Mouse (Mus musculus) neural tube, embryonic 14.5 days (tissue): ENCODE measurements around the gene Agpat2. TPM values are rescaled to one million over a fixed set of nuclear protein-coding genes. Genes with fewer than 3 reads are reported as not detected.

Experiments
- ATAC-seq: fragments of 200-750 bp; cut with Nextera tagmentation; 2 replicates; pipeline ENCODE4 v1.8.0; 2017; ENCODE audit warnings: low read depth, mild to moderate bottlenecking, moderate TSS enrichment, moderate library complexity
- H3K27ac ChIP-seq: fragments of 300-500 bp; sonication (generic); 2 replicates; pipeline ENCODE4 v1.5.1; 2014; ENCODE audit warnings: low read depth, mild to moderate bottlenecking, control low read depth, low read length, moderate library complexity, mixed read lengths
- H3K27me3 ChIP-seq: fragments of 300-500 bp; sonication (generic); 2 replicates; pipeline ENCODE4 v1.6.1; 2014; ENCODE audit warnings: low read length; ENCODE audit not compliant: control insufficient read depth, insufficient read depth
- H3K36me3 ChIP-seq: fragments of 300-500 bp; sonication (generic); 2 replicates; pipeline ENCODE4 v1.6.1; 2014; ENCODE audit warnings: low read length, mixed read lengths; ENCODE audit not compliant: control insufficient read depth, insufficient read depth
- H3K4me1 ChIP-seq: fragments of 300-500 bp; sonication (generic); 2 replicates; pipeline ENCODE4 v1.6.1; 2014; ENCODE audit warnings: low read length; ENCODE audit not compliant: control insufficient read depth, insufficient read depth
- H3K4me2 ChIP-seq: fragments of 300-500 bp; sonication (generic); 2 replicates; pipeline ENCODE4 v1.6.1; 2014; ENCODE audit warnings: mild to moderate bottlenecking, low read depth, low read length, control low read depth
- H3K4me3 ChIP-seq: fragments of 300-500 bp; sonication (generic); 2 replicates; pipeline ENCODE4 v1.5.1; 2014; ENCODE audit warnings: low read depth, low read length, control low read depth, mixed read lengths
- H3K9ac ChIP-seq: fragments of 300-500 bp; sonication (generic); replicated peaks from 2 replicates; pipeline ENCODE4 v1.6.1; 2014; ENCODE audit warnings: low read depth, mild to moderate bottlenecking, control low read depth, low read length, mixed read lengths
- H3K9me3 ChIP-seq: fragments of 300-500 bp; sonication (generic); 2 replicates; pipeline ENCODE4 v1.6.1; 2016; ENCODE audit warnings: low read length; ENCODE audit not compliant: control insufficient read depth
- WGBS: fragments of 180-500 bp; shearing (Covaris S2); extraction: QIAGEN DNeasy Blood & Tissue Kit; methylation state at CpG from one replicate; pipeline ENCODE4 v1.1.7; 2014; 5-methylcytosine and 5-hydroxymethylcytosine counted together
- microRNA counts: library from miRNA; unstranded; fragments of <30 nt; microRNA quantifications from one replicate; lab custom pipeline; 2016
- microRNA-seq: library from miRNA; unstranded; fragments of <30 nt; microRNA quantifications from one replicate; pipeline ENCODE4, GENCODE M21; 2016
- polyA plus RNA-seq: library from polyadenylated mRNA; unstranded; fragments of >200 nt; fragmentation: Nextera tagmentation; extraction: Ambion mirVana; gene quantifications from 2 replicates; pipeline ENCODE4 v1.2.1, GENCODE M21; 2014

Gene Agpat2
- polyA plus RNA-seq, 1 experiment from 2014 or later = 2.7 TPM

DNA sequence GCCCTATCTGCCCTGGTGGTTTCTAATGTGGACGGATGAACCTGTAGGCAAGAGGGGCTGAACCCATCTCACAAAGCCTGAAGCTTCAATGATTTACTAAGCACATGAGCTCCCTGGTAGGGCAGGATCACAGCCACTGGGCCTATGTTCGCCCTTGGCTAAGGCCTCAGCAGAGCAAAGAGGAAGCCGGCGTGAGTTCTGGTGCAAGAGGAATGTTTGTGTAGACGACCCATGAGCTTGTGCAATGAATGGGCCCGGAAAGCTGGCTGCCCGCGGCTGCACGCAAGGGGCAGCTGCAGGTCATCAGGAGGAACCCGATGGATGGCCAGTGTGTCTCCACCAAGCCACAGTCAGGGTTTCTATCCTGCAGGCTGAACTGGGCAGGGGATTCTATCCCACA, 54.4 kb downstream of the Agpat2 start:
- Histone ChIP-seq H3K4me2 (no peak overlapping the region), H3K4me3 (no peak overlapping the region), H3K4me1 (peaks cover 13% of the 10 kb centered on the region; the same call in 1 of the 2 replicates), H3K27me3 (no peaks in the 10 kb centered on the region), H3K36me3 (no peaks in the 10 kb centered on the region), H3K27ac (no peak overlapping the region), H3K9me3 (no peaks in the 10 kb centered on the region), H3K9ac (no peak overlapping the region)
- WGBS = 76% methylated on average over 10 of the region's 10 CpGs
- ATAC-seq = no peak

DNA sequence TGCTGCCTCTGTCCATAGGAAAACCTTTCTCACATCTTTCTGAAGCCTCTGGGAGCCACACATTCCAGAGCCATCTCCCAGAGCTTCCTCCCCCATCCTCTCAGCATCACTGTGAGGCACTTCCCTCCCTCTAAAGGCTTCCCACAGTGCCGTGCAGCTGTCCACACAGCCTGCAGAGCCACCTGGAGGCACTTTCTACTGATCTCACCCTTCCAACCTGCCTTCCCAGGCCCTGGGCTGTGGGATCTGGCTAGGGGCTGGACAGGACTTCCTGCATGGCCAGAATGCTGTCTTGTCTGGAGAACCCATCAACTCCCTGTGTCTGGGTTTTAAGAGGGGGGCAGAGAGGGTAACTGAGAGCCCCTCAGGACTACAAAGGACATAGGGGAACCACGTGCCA, 56.7 kb downstream of the Agpat2 start:
- no peak overlapping the region for H3K4me3 ChIP-seq
- ATAC-seq = no peak
- H3K9ac ChIP-seq = no peak overlapping the region
- H3K36me3 ChIP-seq = no peaks in the 10 kb centered on the region
- H3K27me3 ChIP-seq = no peaks in the 10 kb centered on the region
- H3K4me2 ChIP-seq = no peak overlapping the region
- 42% methylated on average over 2 of the region's 2 CpGs for WGBS
- peaks cover 13% of the 10 kb centered on the region; the same call in 1 of the 2 replicates for H3K4me1 ChIP-seq
- no peak overlapping the region for H3K27ac ChIP-seq
- H3K9me3 ChIP-seq = no peaks in the 10 kb centered on the region

DNA sequence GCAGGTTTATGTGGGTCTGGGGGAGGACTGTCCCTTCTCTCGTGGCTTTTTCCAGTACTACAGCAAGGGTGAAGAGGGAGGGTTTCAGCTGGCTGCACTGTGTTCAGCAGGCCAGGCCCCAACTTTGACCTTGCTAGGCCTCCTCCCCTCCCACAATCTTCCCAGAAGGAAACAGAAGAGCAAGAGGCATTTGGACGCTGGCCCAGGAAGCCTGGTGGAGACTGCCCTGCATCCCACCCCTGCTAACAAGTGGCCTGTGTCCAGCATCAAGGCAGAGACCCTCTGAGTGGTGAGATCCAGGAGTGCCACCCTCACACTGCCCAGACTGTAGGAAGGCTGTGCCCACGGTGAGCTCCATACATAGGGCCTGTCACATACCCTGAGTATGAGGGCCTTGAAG, 60.0 kb downstream of the Agpat2 start:
- no peak for ATAC-seq
- Histone ChIP-seq H3K27me3 (no peaks in the 10 kb centered on the region), H3K4me3 (no peak overlapping the region), H3K36me3 (no peaks in the 10 kb centered on the region), H3K4me2 (no peak overlapping the region), H3K9me3 (no peaks in the 10 kb centered on the region), H3K4me1 (peaks cover 10% of the 10 kb centered on the region), H3K9ac (no peak overlapping the region), H3K27ac (no peak overlapping the region)
- WGBS = 61% methylated on average over 3 of the region's 3 CpGs

DNA sequence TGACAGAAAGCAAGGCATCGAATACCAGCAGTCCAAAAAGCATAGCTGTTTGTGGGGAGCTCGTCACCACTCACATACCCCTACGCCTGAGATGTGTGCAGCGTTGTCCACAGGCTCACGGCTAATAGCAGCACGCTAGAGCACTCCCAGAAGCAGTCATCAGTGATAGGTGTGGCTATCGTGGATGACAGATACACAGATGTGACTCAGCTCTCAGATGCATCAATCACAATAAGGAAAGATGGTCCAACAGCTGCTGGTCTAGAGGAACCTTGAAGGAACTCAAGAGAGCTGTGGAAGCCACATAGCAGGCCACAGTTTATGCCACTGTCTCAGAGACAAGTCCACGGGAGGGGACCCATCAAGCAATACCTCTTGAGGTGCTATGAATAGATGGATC, 60.4 kb downstream of the Agpat2 start:
- 94% methylated on average over 8 of the region's 8 CpGs for WGBS
- Histone ChIP-seq H3K27me3 (no peaks in the 10 kb centered on the region), H3K4me1 (peaks cover 10% of the 10 kb centered on the region), H3K36me3 (no peaks in the 10 kb centered on the region), H3K4me2 (no peak overlapping the region), H3K9ac (no peak overlapping the region), H3K4me3 (no peak overlapping the region), H3K9me3 (no peaks in the 10 kb centered on the region), H3K27ac (no peak overlapping the region)
- ATAC-seq = no peak

GRCm38 (mm10) chr2:26543155-26543554, 61.1 kb downstream of the Agpat2 start:
- no peak overlapping the region for H3K27ac ChIP-seq
- peaks cover 10% of the 10 kb centered on the region for H3K4me1 ChIP-seq
- H3K36me3 ChIP-seq = no peaks in the 10 kb centered on the region
- no peak for ATAC-seq
- H3K4me3 ChIP-seq = no peak overlapping the region
- WGBS = 63% methylated on average over 4 of the region's 4 CpGs
- H3K4me2 ChIP-seq = no peak overlapping the region
- H3K9me3 ChIP-seq = no peaks in the 10 kb centered on the region
- no peaks in the 10 kb centered on the region for H3K27me3 ChIP-seq
- H3K9ac ChIP-seq = no peak overlapping the region

MicroRNA genes within 50 kb of the gene (microRNA counts, 519-probe panel; counts per million panel counts)
- microRNA mmu-miR-126-3p (lab: Ali Mortazavi, UCI) (6,022 counts per million, percentile 88 among the panel's probes with 10 or more counts), microRNA mmu-miR-126-5p (lab: Ali Mortazavi, UCI) (4,071 counts per million, percentile 45 among the panel's probes with 10 or more counts)

Small RNA genes within 50 kb of the gene (microRNA-seq; reads per million reads assigned to microRNA genes)
- gene Mir126a = not detected
- gene Mir126b = not detected

Other genes starting within 250 kb of the Agpat2 start
- 1.5 and 1.7 TPM in 2 replicates for gene Card9, start 243.5 kb downstream of the Agpat2 start, polyA plus RNA-seq
- 30.9 and 32.4 TPM in 2 replicates for gene Snapc4, start 223.8 kb downstream of the Agpat2 start, polyA plus RNA-seq
- gene Entr1, start 215.1 kb downstream of the Agpat2 start, polyA plus RNA-seq = 147 and 152 TPM in 2 replicates
- 76.4 and 92.1 TPM in 2 replicates for gene Pmpca, start 215.1 kb downstream of the Agpat2 start, polyA plus RNA-seq
- 21.3 and 24.4 TPM in 2 replicates for gene Inpp5e, start 195.2 kb downstream of the Agpat2 start, polyA plus RNA-seq
- 27.2 and 35.2 TPM in 2 replicates for gene Sec16a, start 159.2 kb downstream of the Agpat2 start, polyA plus RNA-seq
- 20.8 and 26.6 TPM in 2 replicates for gene Notch1, start 87.8 kb downstream of the Agpat2 start, polyA plus RNA-seq
- gene Egfl7, start 24.4 kb downstream of the Agpat2 start, polyA plus RNA-seq = 37.4 and 64.3 TPM in 2 replicates
- not detected in 2 replicates for gene Gm20532, start 17.8 kb downstream of the Agpat2 start, polyA plus RNA-seq
- gene Fam69b, start 24.0 kb upstream of the Agpat2 start, polyA plus RNA-seq = 123 and 139 TPM in 2 replicates
- not detected in 2 replicates for gene Lcn4, start 66.9 kb upstream of the Agpat2 start, polyA plus RNA-seq